Mouse (Mus musculus) hindbrain, postnatal 0 days (tissue): ENCODE results near the gene Plxdc1. TPM values are rescaled to one million over a fixed set of nuclear protein-coding genes. Genes with fewer than 3 reads are reported as not detected.

Experiments
- ATAC-seq: fragments of 200-750 bp; cut with Nextera tagmentation; 2 replicates; pipeline ENCODE4 v1.8.0; 2017; ENCODE audit warnings: mild to moderate bottlenecking, moderate TSS enrichment, moderate library complexity
- DNase-seq: peaks from one replicate; pipeline ENCODE4 v3.0.0-alpha.2; 2015; ENCODE audit warnings: low spot score
- H3K27ac ChIP-seq: fragments of 300-500 bp; sonication (generic); 2 replicates; pipeline ENCODE4 v1.5.1; 2014; ENCODE audit warnings: mild to moderate bottlenecking
- H3K27me3 ChIP-seq: fragments of 300-500 bp; sonication (generic); 2 replicates; pipeline ENCODE4 v1.6.1; 2014; ENCODE audit warnings: low read length, mixed read lengths; ENCODE audit not compliant: insufficient read depth
- H3K36me3 ChIP-seq: fragments of 300-500 bp; sonication (generic); 2 replicates; pipeline ENCODE4 v1.6.1; 2014; ENCODE audit warnings: low read length, mixed read lengths; ENCODE audit not compliant: insufficient read depth
- H3K4me1 ChIP-seq: fragments of 300-500 bp; sonication (generic); 2 replicates; pipeline ENCODE4 v1.6.1; 2014; ENCODE audit warnings: antibody characterized with exemption, low read length, mixed read lengths; ENCODE audit not compliant: insufficient read depth
- H3K4me2 ChIP-seq: fragments of 300-500 bp; sonication (generic); 2 replicates; pipeline ENCODE4 v1.6.1; 2014; ENCODE audit warnings: low read depth, mild to moderate bottlenecking, low read length, moderate library complexity, mixed read lengths
- H3K4me3 ChIP-seq: fragments of 300-500 bp; sonication (generic); 2 replicates; pipeline ENCODE4 v1.5.1; 2014; ENCODE audit warnings: low read length
- H3K9ac ChIP-seq: fragments of 300-500 bp; sonication (generic); replicated peaks from 2 replicates; pipeline ENCODE4 v1.6.1; 2014; ENCODE audit warnings: mild to moderate bottlenecking, low read length, moderate library complexity, mixed read lengths
- H3K9me3 ChIP-seq: fragments of 300-500 bp; sonication (generic); 2 replicates; pipeline ENCODE4 v1.6.1; 2016; ENCODE audit warnings: low read length, mixed read lengths
- CTCF ChIP-seq: IDR thresholded peaks from 2 replicates; pipeline ENCODE4 v1.5.1; 2016; ENCODE audit warnings: antibody characterized with exemption, control low read depth, low read depth
- WGBS: fragments of 180-500 bp; shearing (Covaris S2); extraction: QIAGEN DNeasy Blood & Tissue Kit; methylation state at CpG from one replicate; pipeline ENCODE4 v1.1.7; 2014; 5-methylcytosine and 5-hydroxymethylcytosine counted together
- polyA plus RNA-seq: library from polyadenylated mRNA; unstranded; fragments of >200 nt; fragmentation: Nextera tagmentation; extraction: Ambion mirVana; gene quantifications from 2 replicates; pipeline ENCODE4 v1.2.1, GENCODE M21; 2015
- total RNA-seq: library from RNA; depleted of rRNA; stranded (reverse); fragments of >200 nt; gene quantifications from 2 replicates; pipeline ENCODE4 v1.2.3, GENCODE M21; 2014

Gene Plxdc1
- total and polyA plus RNA-seq, 2 experiments from 2014 or later: 3.8 to 4.2 TPM

- H3K4me2 ChIP-seq: peak overlapping the region; percentile 72
- peak; percentile 75 for TF ChIP-seq CTCF
- 4% methylated on average over 13 of the region's 13 CpGs for WGBS
- H3K4me3 ChIP-seq: peak overlapping the region; percentile 43
- no peaks in the 10 kb centered on the region for H3K9me3 ChIP-seq
- peak overlapping the region; percentile 21; the same call in 1 of the 2 replicates for H3K9ac ChIP-seq
- peak; percentile 55; the same call in 1 of the 2 replicates for ATAC-seq
- H3K36me3 ChIP-seq: no peaks in the 10 kb centered on the region
- DNase-seq: peak; percentile 59
- peaks cover 8% of the 10 kb centered on the region; the same call in 1 of the 2 replicates for H3K4me1 ChIP-seq
- no peaks in the 10 kb centered on the region for H3K27me3 ChIP-seq
- H3K27ac ChIP-seq: no peak overlapping the region
These were observed 8.4 kb upstream of the Plxdc1 start for GRCm38 (mm10) chr11:97994539-97995100.

DNA sequence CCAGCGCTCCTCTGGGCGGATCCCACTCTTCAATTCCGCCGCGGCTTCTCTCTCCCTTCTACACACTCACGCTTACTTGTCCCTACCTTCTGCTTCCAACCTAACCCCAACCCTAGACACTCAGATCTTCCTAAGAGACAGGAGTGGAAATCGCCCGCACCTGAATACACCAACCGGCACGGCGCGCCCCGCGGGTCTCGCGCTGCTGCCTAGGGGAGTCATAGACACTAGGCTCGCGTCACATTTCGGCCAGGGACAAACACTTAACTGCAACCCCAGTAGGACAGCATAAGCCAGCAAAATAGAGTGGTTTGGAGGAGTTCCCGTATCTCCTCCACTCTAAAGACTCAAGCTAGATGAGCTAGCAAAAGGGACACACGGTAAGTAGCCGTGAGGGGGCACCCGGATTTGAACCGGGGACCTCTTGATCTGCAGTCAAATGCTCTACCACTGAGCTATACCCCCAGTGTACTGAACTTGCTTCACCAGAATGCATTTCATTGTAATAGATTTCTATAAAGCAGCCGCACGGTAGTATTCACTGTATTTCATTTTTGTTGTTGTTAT, 2.4 kb upstream of the Plxdc1 start:
- peaks cover 11% of the 10 kb centered on the region for H3K27me3 ChIP-seq
- no peak for TF ChIP-seq CTCF
- H3K9ac ChIP-seq: peak overlapping the region; percentile 68
- H3K4me1 ChIP-seq: 0 out of 2 replicates have a peak, but pooled peaks cover 4% of the 10 kb centered on the region
- peak overlapping the region; percentile 80 for H3K4me3 ChIP-seq
- no peaks in the 10 kb centered on the region for H3K36me3 ChIP-seq
- ATAC-seq (peak; percentile 82), DNase-seq (peak; percentile 92)
- under 1% methylated on average over 26 of the region's 26 CpGs for WGBS
- peak overlapping the region; percentile 70 for H3K4me2 ChIP-seq
- H3K9me3 ChIP-seq: no peaks in the 10 kb centered on the region
- H3K27ac ChIP-seq: peak overlapping the region; percentile 81

GRCm38 (mm10) chr11:97987551-97988526, 1.6 kb upstream of the Plxdc1 start:
- Histone ChIP-seq H3K4me1 (0 out of 2 replicates have a peak, but pooled peaks cover 4% of the 10 kb centered on the region), H3K27me3 (peaks cover 11% of the 10 kb centered on the region), H3K4me3 (peak overlapping the region; percentile 80), H3K9ac (peak overlapping the region; percentile 68), H3K9me3 (no peaks in the 10 kb centered on the region), H3K27ac (peak overlapping the region; percentile 81), H3K4me2 (peak overlapping the region; percentile 70), H3K36me3 (no peaks in the 10 kb centered on the region)
- TF ChIP-seq CTCF: peak; percentile 89
- ATAC-seq (peak; percentile 81), DNase-seq (peak; percentile 96)
- WGBS: under 1% methylated on average over 42 of the region's 42 CpGs

DNA sequence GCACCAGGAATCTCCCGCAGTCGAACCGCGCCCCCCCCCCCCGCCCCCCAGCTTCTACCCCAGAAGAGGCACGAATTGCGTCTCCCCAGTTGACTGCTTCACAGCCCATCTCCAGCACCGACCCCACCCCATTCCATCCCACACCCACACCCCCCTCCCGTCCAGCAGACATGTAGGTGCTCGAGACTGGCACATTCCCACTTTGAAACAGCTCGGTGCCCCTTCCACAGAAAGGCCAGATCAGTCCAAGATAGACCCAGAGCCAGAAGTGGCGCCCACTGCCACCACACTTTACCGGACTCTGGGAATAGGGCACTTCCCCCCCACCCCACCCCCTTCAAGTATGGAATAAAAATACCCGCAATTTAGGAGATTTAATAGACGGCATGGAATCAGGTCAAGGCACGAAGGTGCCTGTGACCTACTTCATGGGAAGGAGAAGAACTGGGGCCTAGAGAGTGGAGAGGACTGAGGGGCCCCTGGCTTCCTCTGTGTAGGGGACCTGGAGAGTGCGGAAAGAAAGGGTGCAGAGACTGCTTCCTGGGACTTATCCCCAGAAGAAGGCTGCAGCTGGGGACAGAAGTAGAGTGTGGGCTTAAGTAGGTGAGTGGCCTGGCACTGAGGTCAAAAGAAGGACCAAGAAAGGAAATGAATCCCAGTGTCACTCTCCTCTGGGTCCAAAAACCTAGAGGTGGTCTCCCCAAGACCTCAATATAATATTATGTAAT, 658 bp upstream of the Plxdc1 start:
- TF ChIP-seq CTCF: no peak
- peaks cover 11% of the 10 kb centered on the region for H3K27me3 ChIP-seq
- peak overlapping the region; percentile 77 for H3K4me2 ChIP-seq
- no peaks in the 10 kb centered on the region for H3K36me3 ChIP-seq
- ATAC-seq: no peak
- 0 out of 2 replicates have a peak, but pooled peaks cover 4% of the 10 kb centered on the region for H3K4me1 ChIP-seq
- WGBS: 27% methylated on average over 16 of the region's 17 CpGs
- no peak overlapping the region for H3K27ac ChIP-seq
- no peaks in the 10 kb centered on the region for H3K9me3 ChIP-seq
- H3K4me3 ChIP-seq: peak overlapping the region; percentile 80
- DNase-seq: peak; percentile 40
- H3K9ac ChIP-seq: peak overlapping the region; percentile 61

DNA sequence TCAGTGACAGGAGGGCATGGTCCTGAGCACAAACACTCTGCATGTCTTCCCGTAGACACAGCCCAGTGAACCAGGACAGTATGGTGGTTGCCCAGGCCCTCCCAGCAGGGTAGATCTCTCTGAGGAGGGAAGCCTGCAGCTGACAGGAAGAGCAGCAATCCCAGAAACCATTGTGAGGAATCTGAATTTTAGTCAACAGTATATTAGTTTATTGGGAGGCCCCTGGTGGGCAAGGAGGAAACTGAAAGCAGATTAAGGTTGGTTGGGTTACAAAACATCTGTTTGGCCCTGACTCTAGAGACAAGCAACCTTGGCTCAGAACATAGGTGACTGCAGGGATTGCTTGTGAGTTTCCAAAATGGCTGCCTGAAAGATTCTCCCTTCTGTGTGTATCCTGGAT, 2.3 kb downstream of the Plxdc1 start:
- Histone ChIP-seq H3K9me3 (no peaks in the 10 kb centered on the region), H3K9ac (no peak overlapping the region), H3K4me3 (no peak overlapping the region), H3K4me1 (no peaks in the 10 kb centered on the region), H3K36me3 (no peaks in the 10 kb centered on the region), H3K4me2 (no peak overlapping the region), H3K27me3 (peaks cover 11% of the 10 kb centered on the region), H3K27ac (no peak overlapping the region)
- WGBS: 50% methylated on average over 1 of the region's 1 CpGs
- DNase-seq (no peak), ATAC-seq (no peak)
- TF ChIP-seq CTCF: no peak

GRCm38 (mm10) chr11:97983506-97983905, 2.7 kb downstream of the Plxdc1 start:
- H3K4me3 ChIP-seq: no peak overlapping the region
- DNase-seq (no peak), ATAC-seq (no peak)
- H3K27ac ChIP-seq: no peak overlapping the region
- no peaks in the 10 kb centered on the region for H3K4me1 ChIP-seq
- no peak for TF ChIP-seq CTCF
- 88% methylated on average over 3 of the region's 3 CpGs for WGBS
- H3K27me3 ChIP-seq: peaks cover 11% of the 10 kb centered on the region
- H3K9me3 ChIP-seq: no peaks in the 10 kb centered on the region
- H3K9ac ChIP-seq: no peak overlapping the region
- no peaks in the 10 kb centered on the region for H3K36me3 ChIP-seq
- no peak overlapping the region for H3K4me2 ChIP-seq
